Mouse (Mus musculus): ENCODE measurements around the gene Taar6.

The Taar6 gene

GRCm38 (mm10) chr10:23985546-23985945 is at the start of gene Taar6:
Gene Taar6 (minus strand): TSS chr10:23985646.
- no peak for DNase-seq (ENCODE audit: low spot score in 2 of 2)

- no peak for DNase-seq (ENCODE audit: low spot score in 2 of 2)
These were observed 45.9 kb upstream of the Taar6 start for GRCm38 (mm10) chr10:24031347-24031746.

DNA sequence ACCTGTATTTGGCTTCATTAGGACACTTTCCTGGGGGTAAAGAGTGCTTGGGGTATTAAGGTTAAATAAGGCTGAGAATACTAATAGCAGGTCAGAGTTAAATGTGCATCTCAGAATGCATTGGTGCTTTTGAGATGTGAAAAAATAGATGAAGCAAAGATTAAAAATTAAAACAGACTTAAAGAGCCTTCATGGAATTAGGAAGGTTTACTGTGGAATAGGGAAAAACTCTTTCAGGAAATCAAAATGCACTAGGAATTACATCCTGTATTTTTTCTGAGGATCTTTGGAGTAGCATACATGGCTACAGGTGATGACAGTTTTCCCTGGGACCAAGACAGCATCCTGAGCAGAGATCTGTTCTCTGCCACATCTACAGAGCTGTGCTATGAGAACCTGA is 41.5 kb upstream of the Taar6 start, which contains the start of gene Taar7d:
TSS of gene Taar7d (plus strand) at position 301 of the 400 bp plus-strand sequence.
- no peak for DNase-seq (ENCODE audit: low spot score in 2 of 2)

DNA sequence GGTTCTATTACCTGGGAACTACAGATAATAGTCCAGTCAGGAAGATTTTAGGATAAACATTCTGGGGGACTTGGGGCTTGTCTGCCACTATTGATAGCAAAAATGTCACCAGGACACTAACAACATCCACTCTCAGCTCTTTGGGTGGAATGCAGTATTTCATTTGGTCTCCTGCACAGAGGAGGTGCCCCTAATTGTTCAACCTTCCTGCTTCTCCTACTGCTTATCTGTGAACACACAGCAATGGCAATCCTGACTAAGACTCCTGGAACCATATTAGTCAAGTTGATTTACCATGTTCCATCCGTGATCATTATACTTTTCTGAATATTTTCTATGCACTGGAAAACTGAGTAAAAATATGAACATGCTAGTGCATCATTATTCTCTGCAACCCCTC is 22.7 kb upstream of the Taar6 start:
- DNase-seq (ENCODE audit: low spot score in 2 of 2) = no peak

GRCm38 (mm10) chr10:24007034-24007433 is 21.6 kb upstream of the Taar6 start:
- DNase-seq (ENCODE audit: low spot score in 2 of 2) = no peak

DNA sequence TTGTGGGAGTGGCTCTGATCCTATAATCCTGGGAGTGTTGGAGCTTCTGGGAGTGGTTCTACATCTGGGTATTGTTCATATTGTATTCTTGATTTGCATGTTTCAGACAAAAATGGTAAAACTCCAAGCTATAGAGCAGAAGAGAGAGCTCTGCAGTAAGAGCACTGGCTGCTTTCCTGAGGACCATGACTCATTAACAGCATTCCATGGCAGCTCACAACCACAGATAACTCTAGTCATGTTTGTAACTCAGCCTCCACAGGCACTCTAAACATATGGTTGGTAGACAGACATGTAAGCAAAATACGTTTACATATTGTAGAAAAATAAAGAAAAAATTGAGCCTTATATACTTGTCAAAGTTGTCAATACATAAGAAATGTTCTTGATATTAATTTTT is 21.0 kb upstream of the Taar6 start:
- no peak for DNase-seq (ENCODE audit: low spot score in 2 of 2)

- no peak for DNase-seq (ENCODE audit: low spot score in 2 of 2)
These were observed 14.2 kb upstream of the Taar6 start, which contains the start of gene Taar7b for GRCm38 (mm10) chr10:23999639-24000038. Gene Taar7b (plus strand): TSS chr10:23999939.

- DNase-seq (ENCODE audit: low spot score in 2 of 2) = no peak
These were observed 7.9 kb upstream of the Taar6 start, which contains the start of gene Taar7a for GRCm38 (mm10) chr10:23993381-23993780. Gene Taar7a (minus strand): TSS chr10:23993481.

GRCm38 (mm10) chr10:23986419-23986818 is 973 bp upstream of the Taar6 start:
- DNase-seq (ENCODE audit: low spot score in 2 of 2) = no peak

DNA sequence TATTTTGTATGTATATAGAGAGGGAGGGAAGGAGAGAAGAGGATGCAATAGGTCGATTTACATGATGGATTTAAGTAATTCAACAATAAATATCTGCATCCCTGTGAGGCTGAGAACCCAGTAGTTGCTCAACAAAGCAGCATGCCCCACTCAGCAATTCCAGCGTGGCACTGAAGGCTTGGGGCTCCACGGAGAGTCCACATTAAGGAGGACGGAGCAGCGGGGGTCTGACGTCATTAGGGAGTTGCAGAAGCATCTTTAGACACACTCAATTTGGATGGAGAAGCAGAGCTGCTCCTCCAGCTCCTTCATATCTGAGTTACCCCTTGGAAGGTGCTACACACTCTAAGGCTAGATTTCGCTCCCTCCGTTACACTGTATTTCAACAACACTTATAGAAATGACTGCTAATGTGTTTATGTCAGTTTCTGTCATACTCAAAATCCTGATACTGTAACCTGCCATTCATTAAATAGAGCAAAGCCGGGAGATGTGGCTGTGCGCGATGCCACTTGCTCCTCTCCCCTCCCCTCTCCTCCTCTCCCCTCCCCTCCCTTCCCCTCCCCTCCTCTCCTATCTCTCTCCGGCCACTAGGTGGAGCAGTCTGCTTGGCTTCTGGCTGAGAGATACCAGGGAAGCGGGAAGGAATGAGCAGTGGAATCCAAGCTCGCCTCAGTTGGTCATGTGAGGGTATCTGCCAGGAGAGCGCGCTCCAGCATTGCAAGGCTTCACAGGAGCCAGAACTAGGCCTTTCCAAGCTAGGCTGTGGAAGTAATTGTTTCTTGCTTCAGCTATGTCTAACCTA is 6.3 kb downstream of the Taar6 start:
- peak in 1 of 2 experiments; percentile 54 for DNase-seq (ENCODE audit: low spot score in 2 of 2)

- no peak for DNase-seq (ENCODE audit: low spot score in 2 of 2)
These were observed 7.5 kb downstream of the Taar6 start for GRCm38 (mm10) chr10:23977958-23978357.

GRCm38 (mm10) chr10:23971256-23971655 is 14.2 kb downstream of the Taar6 start:
- no peak for DNase-seq (ENCODE audit: low spot score in 2 of 2)

GRCm38 (mm10) chr10:23970656-23971165 is 14.7 kb downstream of the Taar6 start, which contains the start of gene Taar5:
Gene Taar5 (plus strand): TSS chr10:23970706.
- no peak for DNase-seq (ENCODE audit: low spot score in 2 of 2)

DNA sequence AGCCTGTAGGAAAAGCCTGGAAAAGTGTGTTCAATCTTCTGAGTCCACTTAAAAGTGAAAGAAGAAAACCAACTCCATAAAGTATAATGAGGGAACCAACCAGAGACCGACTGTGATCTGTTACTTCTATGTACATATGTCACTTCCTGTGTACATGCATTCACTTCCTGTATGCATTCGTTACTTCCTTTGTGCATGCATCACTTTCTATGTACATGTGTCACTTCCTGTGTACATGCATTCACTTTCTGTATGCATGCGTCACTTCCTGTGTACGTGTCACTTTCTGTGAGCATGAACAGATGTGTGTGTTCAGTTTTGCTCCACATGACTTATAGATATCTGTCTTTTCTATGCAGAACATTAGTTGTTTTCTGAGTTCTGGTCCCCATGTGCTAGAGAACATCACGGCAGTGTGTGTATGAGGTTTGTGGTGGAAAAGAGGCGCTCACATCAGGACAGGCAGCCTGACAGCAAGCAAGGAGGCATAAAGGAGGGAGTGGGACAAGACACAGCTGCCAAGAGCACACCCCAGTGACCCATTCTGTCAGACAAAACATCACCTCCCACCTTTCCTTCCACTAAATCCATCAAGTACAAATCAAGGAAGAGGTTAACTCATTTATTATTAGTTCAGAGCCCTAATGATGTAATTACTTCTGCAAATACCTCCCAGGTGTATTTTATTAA is 20.4 kb downstream of the Taar6 start:
- no peak for DNase-seq (ENCODE audit: low spot score in 2 of 2)

DNA sequence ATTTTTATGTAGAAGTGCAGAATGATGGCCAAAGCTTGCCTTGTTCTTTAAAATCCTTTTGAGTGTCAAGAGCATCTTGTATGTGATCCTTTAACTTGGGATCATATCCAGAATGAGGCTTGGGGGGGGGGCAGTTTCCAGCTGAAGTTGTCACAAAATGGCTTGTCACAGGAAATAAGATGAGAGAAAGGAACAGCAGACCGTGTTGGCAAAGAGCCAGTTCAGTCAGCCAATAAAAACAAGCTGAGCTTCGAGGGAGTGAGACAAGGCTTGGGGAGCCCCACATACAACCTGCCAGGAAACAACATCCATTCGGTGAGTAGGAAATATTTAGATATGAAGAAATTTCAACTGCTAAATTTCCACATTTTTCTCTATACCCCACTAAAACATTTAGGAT is 22.0 kb downstream of the Taar6 start:
- DNase-seq (ENCODE audit: low spot score in 2 of 2) = no peak

GRCm38 (mm10) chr10:23960444-23960915 is 25.0 kb downstream of the Taar6 start, which contains the start of gene Taar4:
Gene Taar4 (plus strand): TSS chr10:23960494.
- DNase-seq (ENCODE audit: low spot score in 2 of 2) = no peak

DNA sequence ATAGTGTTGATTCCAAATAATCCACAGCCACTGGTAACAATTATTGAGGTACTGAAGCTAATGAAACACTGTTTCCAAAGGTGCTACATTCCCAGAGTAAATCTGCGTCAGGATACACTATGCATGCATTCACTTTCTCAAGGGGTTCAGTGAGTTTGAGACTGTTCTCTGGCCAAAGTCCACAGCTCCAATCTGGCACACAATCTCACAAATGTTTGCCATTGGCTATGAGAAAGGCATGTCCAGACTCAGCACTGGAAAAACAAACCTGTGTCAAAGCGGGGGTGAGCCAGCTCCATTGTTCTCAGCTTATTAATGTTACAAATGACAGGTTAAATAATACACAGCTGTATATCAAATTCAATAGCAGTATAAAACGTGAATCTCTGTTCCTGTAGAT is 26.4 kb downstream of the Taar6 start:
- no peak for DNase-seq (ENCODE audit: low spot score in 2 of 2)

- DNase-seq (ENCODE audit: low spot score in 2 of 2) = no peak
These were observed 33.7 kb downstream of the Taar6 start for GRCm38 (mm10) chr10:23951714-23952113.

- DNase-seq (ENCODE audit: low spot score in 2 of 2) = no peak
These were observed 35.9 kb downstream of the Taar6 start, which contains the start of gene Taar3 for GRCm38 (mm10) chr10:23949508-23950005. Gene Taar3 (plus strand): TSS chr10:23949558.

GRCm38 (mm10) chr10:23948026-23948425 is 37.4 kb downstream of the Taar6 start:
- no peak for DNase-seq (ENCODE audit: low spot score in 2 of 2)

- DNase-seq (ENCODE audit: low spot score in 2 of 2) = no peak
These were observed 43.0 kb downstream of the Taar6 start for GRCm38 (mm10) chr10:23942465-23942864.

GRCm38 (mm10) chr10:23938312-23938711 is 47.1 kb downstream of the Taar6 start, which contains the start of gene Taar2:
Gene Taar2 (plus strand): TSS chr10:23938572.
- no peak for DNase-seq (ENCODE audit: low spot score in 2 of 2)

All from urinary bladder, postnatal 4 days (tissue).